Mouse (Mus musculus) olfactory bulb, adult 2 months (tissue): ENCODE measurements around the gene Ret.

ENCODE experiments used
- CTCF ChIP-seq: fragments of 200-500 bp; IDR thresholded peaks from 2 replicates; pipeline ENCODE4 v1.5.1; 2012; ENCODE audit warnings: low read depth, mild to moderate bottlenecking, low read length, moderate library complexity; ENCODE audit not compliant: insufficient read depth
- POLR2A ChIP-seq: fragments of 200-500 bp; IDR thresholded peaks from 2 replicates; pipeline ENCODE4 v1.6.1; 2012; ENCODE audit warnings: mild to moderate bottlenecking, low read depth, low read length, moderate library complexity; ENCODE audit not compliant: insufficient read depth

DNA sequence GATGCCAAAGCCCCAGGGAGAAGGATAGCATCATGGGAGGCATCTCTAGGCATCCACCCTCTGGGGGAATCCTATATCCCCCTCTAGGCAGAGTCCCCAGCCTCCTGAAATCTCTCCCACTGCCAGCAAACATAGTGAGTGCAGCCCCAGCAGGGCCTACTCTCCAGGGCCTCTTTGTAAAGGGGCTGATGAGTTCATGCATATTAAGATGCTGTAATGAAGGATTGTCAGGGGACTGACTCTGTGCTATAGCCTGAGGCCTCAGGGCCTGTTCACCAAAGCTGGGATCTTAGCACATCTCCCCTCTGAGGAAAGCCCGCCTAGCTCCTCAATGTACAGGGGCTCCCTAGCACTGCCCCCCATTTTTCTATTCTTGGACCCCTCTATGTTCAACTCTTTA, 6.6 kb upstream of the Ret start:
- TF ChIP-seq CTCF (no peak), POLR2A (no peak)
